Mouse (Mus musculus) cerebellum, adult 11-12 months (tissue): ENCODE measurements around the gene Dync2li1.

ENCODE experiments used
- DNase-seq: peaks from one replicate; pipeline ENCODE4 v3.0.0; 2022

Gene Dync2li1

GRCm38 (mm10) chr17:84689316-84689715, 63.0 kb downstream of the Dync2li1 start:
- DNase-seq = no peak

DNA sequence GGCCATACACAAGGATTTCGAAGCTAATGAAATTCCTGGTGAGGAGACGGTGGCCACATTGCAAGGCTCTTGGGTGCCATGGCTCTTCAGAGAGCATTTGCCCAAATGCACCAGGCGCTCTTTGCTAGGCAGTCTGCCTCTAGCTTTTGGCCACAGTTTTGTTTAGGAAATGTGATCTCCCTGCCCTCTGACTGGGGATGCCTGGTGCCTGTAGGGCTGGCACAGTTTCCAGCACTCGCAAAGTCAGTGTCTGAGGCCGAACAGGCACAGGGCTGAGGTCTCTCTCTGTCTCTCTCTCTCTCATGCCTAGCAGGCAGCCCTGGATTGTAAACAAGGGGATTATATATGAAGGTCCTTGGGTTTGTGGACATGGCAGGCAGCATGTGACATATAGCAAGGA, 63.8 kb downstream of the Dync2li1 start:
- no peak for DNase-seq

DNA sequence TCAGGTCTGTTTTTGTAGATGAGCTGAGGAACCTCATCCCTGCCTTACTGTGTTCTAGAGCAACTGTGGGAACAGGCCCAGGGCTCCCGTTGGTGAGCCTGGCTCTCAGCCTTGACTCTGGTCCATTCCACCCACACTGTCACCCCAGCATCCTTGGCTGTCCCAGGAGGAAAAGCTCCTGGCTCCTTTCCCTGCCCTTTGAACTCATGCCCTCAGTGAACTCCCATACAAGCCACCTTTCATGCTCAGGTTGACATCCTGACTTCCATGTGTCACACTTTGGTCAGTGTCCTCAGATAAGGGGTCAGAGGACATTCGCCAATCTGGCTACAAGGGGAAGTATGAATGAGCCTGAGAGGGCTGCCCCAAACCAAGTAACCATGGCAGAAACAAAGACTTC, 67.4 kb downstream of the Dync2li1 start:
- no peak for DNase-seq

GRCm38 (mm10) chr17:84696537-84696936, 70.2 kb downstream of the Dync2li1 start:
- DNase-seq = no peak

DNA sequence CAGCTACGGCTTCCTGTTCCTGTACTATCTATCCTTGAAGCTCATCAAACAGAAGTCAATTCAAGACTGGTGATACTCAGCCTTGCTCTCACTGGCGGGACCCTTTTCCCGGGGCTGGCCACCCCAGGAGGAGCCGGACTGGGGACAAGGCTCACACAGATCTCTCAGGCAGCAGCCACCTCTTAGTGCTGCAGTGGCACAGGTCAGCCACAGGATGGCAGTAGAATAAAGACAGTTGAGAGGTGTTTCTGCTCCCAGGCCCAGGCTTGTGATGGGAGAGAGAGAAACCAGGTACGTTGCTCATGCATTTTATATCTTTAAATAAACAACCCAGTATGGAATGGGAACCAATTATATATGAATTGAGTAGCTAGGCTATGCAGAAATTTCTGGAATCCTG, 72.4 kb downstream of the Dync2li1 start:
- peak; percentile 27 for DNase-seq
